Mouse (Mus musculus): ENCODE results near the gene Msh3. TPM values are rescaled to one million over a fixed set of nuclear protein-coding genes. Genes with fewer than 3 reads are reported as not detected.
"Not testable (repeated sequence)": the region's sequence is repeated elsewhere in the genome, so short reads cannot be mapped to it uniquely, and the experiment has no call there.

The Msh3 gene
- polyA plus RNA-seq (2016; fragmentation: Nextera tagmentation; extraction: Ambion mirVana) = 42.7 and 43.8 TPM in 2 replicates

- Histone ChIP-seq H3K9ac (replicated peaks) (peak within 1 kb of the TSS; percentile 76), H3K27ac (peak within 1 kb of the TSS; percentile 94), H3K4me2 (peak within 1 kb of the TSS; percentile 95), H3K4me3 (replicated peaks) (peak within 1 kb of the TSS; percentile 69), H3K9me3 (no peaks in the 10 kb centered on the region), H3K36me3 (peaks cover 30% of the 10 kb centered on the region; the same call in 1 of the 2 replicates), H3K27me3 (no peaks in the 10 kb centered on the region), H3K4me1 (replicated peaks) (peaks cover 18% of the 10 kb centered on the region)
- under 1% methylated on average over 67 of the region's 76 CpGs for WGBS
- peak; percentile 96 for ATAC-seq (ENCODE audit: insufficient number of reproducible peaks, insufficient read depth, low FRiP score, low TSS enrichment, low read depth)
These were observed at the start of gene Msh3, which contains the start of gene Dhfr for GRCm38 (mm10) chr13:92354456-92355271. Gene Msh3, minus strand, starts transcription at chr13:92355003. Gene Dhfr, plus strand, starts transcription at chr13:92354726.

GRCm38 (mm10) chr13:92403496-92403895, 48.7 kb upstream of the Msh3 start:
- Histone ChIP-seq H3K36me3 (no peaks in the 10 kb centered on the region), H3K4me2 (no peak overlapping the region), H3K27ac (no peak overlapping the region), H3K4me1 (replicated peaks) (no peaks in the 10 kb centered on the region), H3K27me3 (no peaks in the 10 kb centered on the region), H3K9me3 (0 out of 2 replicates have a peak, but pooled peaks cover 3% of the 10 kb centered on the region), H3K4me3 (replicated peaks) (no peak overlapping the region), H3K9ac (replicated peaks) (no peak overlapping the region)
- no peak for ATAC-seq (ENCODE audit: insufficient number of reproducible peaks, insufficient read depth, low FRiP score, low TSS enrichment, low read depth)
- 80% methylated on average over 3 of the region's 3 CpGs for WGBS

GRCm38 (mm10) chr13:92402063-92402462, 47.3 kb upstream of the Msh3 start:
- Histone ChIP-seq H3K9me3 (0 out of 2 replicates have a peak, but pooled peaks cover 3% of the 10 kb centered on the region), H3K4me3 (replicated peaks) (no peak overlapping the region), H3K4me2 (no peak overlapping the region), H3K27me3 (no peaks in the 10 kb centered on the region), H3K4me1 (replicated peaks) (no peaks in the 10 kb centered on the region), H3K36me3 (no peaks in the 10 kb centered on the region), H3K27ac (no peak overlapping the region), H3K9ac (replicated peaks) (no peak overlapping the region)
- no peak for ATAC-seq (ENCODE audit: insufficient number of reproducible peaks, insufficient read depth, low FRiP score, low TSS enrichment, low read depth)
- 53% methylated on average over 2 of the region's 2 CpGs for WGBS

- Histone ChIP-seq H3K9me3 (no peaks in the 10 kb centered on the region), H3K27me3 (no peaks in the 10 kb centered on the region), H3K27ac (no peak overlapping the region), H3K36me3 (no peaks in the 10 kb centered on the region), H3K4me3 (replicated peaks) (no peak overlapping the region), H3K4me1 (replicated peaks) (no peaks in the 10 kb centered on the region), H3K4me2 (no peak overlapping the region), H3K9ac (replicated peaks) (no peak overlapping the region)
- WGBS = 76% methylated on average over 11 of the region's 11 CpGs
- ATAC-seq (ENCODE audit: insufficient number of reproducible peaks, insufficient read depth, low FRiP score, low TSS enrichment, low read depth) = no peak
These were observed 43.9 kb upstream of the Msh3 start for GRCm38 (mm10) chr13:92398491-92399384.

GRCm38 (mm10) chr13:92393047-92393661, 38.4 kb upstream of the Msh3 start:
- H3K27ac ChIP-seq = no peak overlapping the region
- H3K4me3 ChIP-seq (replicated peaks) = no peak overlapping the region
- no peaks in the 10 kb centered on the region for H3K27me3 ChIP-seq
- H3K4me1 ChIP-seq (replicated peaks) = no peaks in the 10 kb centered on the region
- WGBS = 87% methylated on average over 12 of the region's 12 CpGs
- H3K4me2 ChIP-seq = no peak overlapping the region
- H3K9ac ChIP-seq (replicated peaks) = no peak overlapping the region
- H3K36me3 ChIP-seq = no peaks in the 10 kb centered on the region
- no peak for ATAC-seq (ENCODE audit: insufficient number of reproducible peaks, insufficient read depth, low FRiP score, low TSS enrichment, low read depth)
- no peaks in the 10 kb centered on the region for H3K9me3 ChIP-seq

GRCm38 (mm10) chr13:92387367-92387766, 32.6 kb upstream of the Msh3 start:
- no peak for ATAC-seq (ENCODE audit: insufficient number of reproducible peaks, insufficient read depth, low FRiP score, low TSS enrichment, low read depth)
- WGBS = 80% methylated on average over 3 of the region's 3 CpGs

GRCm38 (mm10) chr13:92371466-92371865, 16.7 kb upstream of the Msh3 start:
- 97% methylated on average over 6 of the region's 6 CpGs for WGBS

More at GRCm38 (mm10) chr13:92387367-92387766, 32.6 kb upstream of the Msh3 start:
- no peaks in the 10 kb centered on the region for H3K4me1 ChIP-seq (replicated peaks)
- no peak overlapping the region for H3K4me3 ChIP-seq (replicated peaks)
- no peak overlapping the region for H3K27ac ChIP-seq
- H3K27me3 ChIP-seq = no peaks in the 10 kb centered on the region
- H3K36me3 ChIP-seq = peaks cover 32% of the 10 kb centered on the region
- H3K9ac ChIP-seq (replicated peaks) = no peak overlapping the region
- no peak overlapping the region for H3K4me2 ChIP-seq
- no peaks in the 10 kb centered on the region for H3K9me3 ChIP-seq

GRCm38 (mm10) chr13:92370811-92371210, 16.0 kb upstream of the Msh3 start:
- H3K4me2 ChIP-seq = no peak overlapping the region
- 92% methylated on average over 3 of the region's 3 CpGs for WGBS
- H3K9me3 ChIP-seq = no peaks in the 10 kb centered on the region
- H3K27me3 ChIP-seq = no peaks in the 10 kb centered on the region
- no peak overlapping the region for H3K9ac ChIP-seq (replicated peaks)
- no peak for ATAC-seq (ENCODE audit: insufficient number of reproducible peaks, insufficient read depth, low FRiP score, low TSS enrichment, low read depth)
- H3K4me1 ChIP-seq (replicated peaks) = no peaks in the 10 kb centered on the region
- H3K4me3 ChIP-seq (replicated peaks) = no peak overlapping the region
- H3K36me3 ChIP-seq = peaks cover 59% of the 10 kb centered on the region
- H3K27ac ChIP-seq = no peak overlapping the region

More at GRCm38 (mm10) chr13:92371466-92371865, 16.7 kb upstream of the Msh3 start:
- H3K9me3 ChIP-seq; ATAC-seq (ENCODE audit: insufficient number of reproducible peaks, insufficient read depth, low FRiP score, low TSS enrichment, low read depth); H3K4me1 ChIP-seq (replicated peaks); H3K4me2 ChIP-seq; H3K27me3 ChIP-seq; H3K9ac ChIP-seq (replicated peaks); H3K27ac ChIP-seq; H3K4me3 ChIP-seq (replicated peaks): not testable (repeated sequence)
- peaks cover 57% of the 10 kb centered on the region for H3K36me3 ChIP-seq

GRCm38 (mm10) chr13:92365312-92365711, 10.5 kb upstream of the Msh3 start:
- no peaks in the 10 kb centered on the region for H3K4me1 ChIP-seq (replicated peaks)
- H3K9ac ChIP-seq (replicated peaks) = no peak overlapping the region
- no peak overlapping the region for H3K27ac ChIP-seq
- H3K27me3 ChIP-seq = no peaks in the 10 kb centered on the region
- H3K36me3 ChIP-seq = peaks cover 59% of the 10 kb centered on the region
- WGBS = 84% methylated on average over 4 of the region's 4 CpGs
- H3K4me2 ChIP-seq = no peak overlapping the region
- H3K9me3 ChIP-seq = no peaks in the 10 kb centered on the region
- ATAC-seq (ENCODE audit: insufficient number of reproducible peaks, insufficient read depth, low FRiP score, low TSS enrichment, low read depth) = no peak
- H3K4me3 ChIP-seq (replicated peaks) = no peak overlapping the region

- Histone ChIP-seq H3K36me3 (peaks cover 48% of the 10 kb centered on the region), H3K27me3 (no peaks in the 10 kb centered on the region), H3K4me2 (no peak overlapping the region), H3K27ac (no peak overlapping the region), H3K9ac (replicated peaks) (no peak overlapping the region), H3K4me3 (replicated peaks) (no peak overlapping the region), H3K4me1 (replicated peaks) (peaks cover 5% of the 10 kb centered on the region), H3K9me3 (no peaks in the 10 kb centered on the region)
- ATAC-seq (ENCODE audit: insufficient number of reproducible peaks, insufficient read depth, low FRiP score, low TSS enrichment, low read depth) = no peak
- 93% methylated on average over 2 of the region's 2 CpGs for whole genome bisulfite sequencing
These were observed 6.8 kb upstream of the Msh3 start for GRCm38 (mm10) chr13:92361609-92362008.

- Histone ChIP-seq H3K27ac (no peak overlapping the region), H3K4me3 (replicated peaks) (no peak overlapping the region), H3K27me3 (no peaks in the 10 kb centered on the region), H3K36me3 (peaks cover 34% of the 10 kb centered on the region), H3K4me2 (no peak overlapping the region), H3K4me1 (replicated peaks) (peaks cover 18% of the 10 kb centered on the region), H3K9me3 (no peaks in the 10 kb centered on the region), H3K9ac (replicated peaks) (no peak overlapping the region)
- ATAC-seq (ENCODE audit: insufficient number of reproducible peaks, insufficient read depth, low FRiP score, low TSS enrichment, low read depth) = no peak
- WGBS = 76% methylated on average over 2 of the region's 2 CpGs
These were observed 2.8 kb upstream of the Msh3 start for GRCm38 (mm10) chr13:92357644-92358043.
